Mouse (Mus musculus): ENCODE measurements around the gene Ftsj1.

The Ftsj1 gene

DNA sequence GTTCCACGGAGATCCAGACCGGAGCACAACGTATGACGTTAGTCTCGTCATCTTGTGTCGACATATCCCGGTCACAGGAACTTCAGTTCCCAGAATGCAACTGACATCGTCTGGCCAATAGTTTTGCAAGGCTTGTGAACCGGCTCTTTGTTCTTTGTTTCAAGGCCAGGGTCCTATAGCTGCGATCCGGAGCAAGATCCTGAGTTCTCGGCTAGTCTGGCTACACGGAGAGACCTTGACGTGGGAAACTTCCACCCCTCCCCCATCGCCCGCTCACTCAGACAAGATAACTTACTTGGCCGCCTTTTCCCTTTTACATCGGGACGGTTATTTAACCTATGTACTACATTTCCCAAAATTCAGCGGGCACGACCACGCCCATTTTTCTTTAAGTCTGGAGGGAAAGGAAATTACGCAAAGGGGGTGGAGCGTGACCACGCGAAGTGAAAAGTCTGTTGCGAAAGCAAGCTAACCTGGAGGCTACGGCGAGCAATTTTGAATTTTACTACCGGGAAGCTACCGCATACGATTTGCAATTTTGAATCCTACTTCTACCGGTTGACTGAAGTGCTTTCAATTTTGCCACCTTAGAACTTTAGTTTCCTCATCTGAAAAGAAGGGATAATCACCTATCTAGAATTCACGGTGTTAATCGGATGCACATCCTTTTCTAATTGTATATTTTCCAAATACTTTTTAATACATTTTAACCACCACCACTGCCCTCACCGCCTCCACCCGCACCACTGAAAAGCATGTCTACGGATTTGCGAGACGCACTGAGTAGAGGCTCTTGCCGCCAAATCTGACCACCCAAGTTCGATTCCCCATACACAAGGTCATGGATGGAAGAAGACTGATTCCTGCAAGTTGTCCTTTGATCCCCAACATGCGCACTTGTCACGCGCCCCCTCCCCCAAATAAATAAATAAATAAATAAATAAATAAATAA, at the start of gene Ftsj1:
TSS of gene Ftsj1 (minus strand) at position 73 of the 952 bp plus-strand sequence.
- DNase-seq (ENCODE audit: extremely low read depth, insufficient read length, low spot score) = peak; percentile 87

DNA sequence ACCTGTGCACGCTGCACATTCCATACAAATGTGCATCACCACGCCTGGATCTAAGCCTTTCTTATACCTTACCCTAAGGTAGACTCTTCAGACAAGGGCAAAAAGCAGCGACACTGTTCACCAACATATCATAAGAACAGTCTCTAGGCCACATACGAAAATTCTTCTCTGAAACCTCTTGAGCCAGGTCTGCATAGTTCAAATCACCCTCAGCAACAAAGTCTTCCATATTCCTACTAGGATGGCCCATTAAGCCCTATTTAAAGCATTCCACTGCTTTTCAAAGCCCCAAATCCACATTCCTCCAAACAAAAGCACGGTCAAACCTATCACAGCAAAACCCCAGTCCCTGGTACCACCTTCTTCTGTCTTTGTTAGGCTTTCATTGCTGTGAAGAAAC, 36.4 kb upstream of the Ftsj1 start:
- DNase-seq (ENCODE audit: extremely low read depth, insufficient read length, low spot score) = no peak

DNA sequence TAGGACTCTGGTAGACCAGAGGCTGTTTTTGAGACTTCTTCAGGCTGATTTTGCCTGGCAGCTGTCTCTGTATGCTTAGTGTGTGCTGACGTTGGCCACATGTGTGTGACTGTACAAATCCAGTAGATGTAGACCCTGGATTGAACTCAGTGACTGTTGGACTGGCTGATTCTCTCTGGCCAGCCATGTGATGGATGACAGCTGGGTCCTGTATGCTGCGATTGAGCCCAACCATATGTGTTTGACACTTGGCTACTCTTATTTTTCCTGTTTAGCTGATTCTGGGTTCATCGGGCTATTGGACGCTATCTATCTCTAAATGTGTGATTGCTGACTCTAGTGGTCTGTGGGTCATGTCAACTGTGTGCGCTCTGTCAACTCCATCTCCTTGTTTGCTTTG, 21.9 kb upstream of the Ftsj1 start:
- no peak for DNase-seq (ENCODE audit: extremely low read depth, insufficient read length, low spot score)

DNA sequence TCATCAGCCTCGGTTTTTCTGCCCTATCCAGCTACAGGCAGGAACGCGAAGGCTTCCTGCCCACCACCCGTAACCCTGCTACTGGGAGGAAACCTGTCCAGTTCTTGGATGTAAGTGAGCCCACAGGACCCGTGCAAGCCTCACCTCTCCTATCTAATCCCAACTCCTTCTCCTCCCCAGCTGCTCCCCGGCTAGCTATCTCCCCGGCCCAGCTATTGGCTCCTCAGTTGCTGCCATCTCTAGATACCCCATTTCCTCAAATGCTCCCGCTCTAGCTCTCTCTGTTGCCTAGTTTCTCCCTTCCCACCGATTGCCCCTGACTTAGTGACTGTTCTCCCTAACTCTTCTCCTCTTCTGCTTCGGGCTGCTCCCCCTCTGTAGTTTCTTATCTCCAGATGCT, 19.8 kb upstream of the Ftsj1 start:
- DNase-seq (ENCODE audit: extremely low read depth, insufficient read length, low spot score) = no peak

DNA sequence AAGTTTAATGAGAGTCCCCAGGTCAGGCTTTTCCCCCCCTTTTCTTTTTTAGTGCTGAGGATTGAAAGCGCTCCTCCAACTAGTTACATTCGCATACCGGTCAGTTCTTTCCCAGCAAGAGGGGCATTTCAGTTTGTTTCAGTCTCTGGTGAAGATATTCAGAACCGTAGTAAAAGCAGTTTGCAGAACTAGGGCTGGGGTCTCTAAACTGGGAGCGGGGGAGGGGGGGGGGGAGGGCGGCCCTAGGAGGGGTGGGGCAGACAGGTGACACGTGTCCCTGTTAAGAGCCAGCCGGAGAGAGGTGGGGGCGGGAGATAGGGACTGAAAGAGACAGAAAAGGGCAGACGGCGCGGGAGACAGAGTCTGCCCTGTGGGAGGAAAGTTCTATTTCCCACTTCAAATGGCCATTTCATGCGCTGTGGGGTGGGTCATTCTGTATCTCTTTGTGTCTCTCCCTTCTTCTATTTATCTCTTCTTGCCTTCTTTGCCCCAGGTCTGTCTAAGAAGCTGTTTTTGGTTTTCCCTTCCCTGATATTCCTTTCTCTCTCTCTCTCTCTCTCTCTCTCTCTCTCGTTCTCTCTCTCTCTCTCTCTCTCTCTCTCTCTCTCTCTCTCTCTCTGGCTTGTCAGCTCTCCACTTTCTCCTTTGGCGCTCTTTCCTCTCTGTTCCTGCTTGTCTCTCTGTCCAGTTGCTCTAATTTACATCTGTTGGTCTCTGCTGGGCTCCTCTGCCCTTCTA, 19.0 kb upstream of the Ftsj1 start, which contains the start of gene Slc38a5:
TSS of gene Slc38a5 (plus strand) at position 51 of the 738 bp plus-strand sequence.
- DNase-seq (ENCODE audit: extremely low read depth, insufficient read length, low spot score) = no peak

DNA sequence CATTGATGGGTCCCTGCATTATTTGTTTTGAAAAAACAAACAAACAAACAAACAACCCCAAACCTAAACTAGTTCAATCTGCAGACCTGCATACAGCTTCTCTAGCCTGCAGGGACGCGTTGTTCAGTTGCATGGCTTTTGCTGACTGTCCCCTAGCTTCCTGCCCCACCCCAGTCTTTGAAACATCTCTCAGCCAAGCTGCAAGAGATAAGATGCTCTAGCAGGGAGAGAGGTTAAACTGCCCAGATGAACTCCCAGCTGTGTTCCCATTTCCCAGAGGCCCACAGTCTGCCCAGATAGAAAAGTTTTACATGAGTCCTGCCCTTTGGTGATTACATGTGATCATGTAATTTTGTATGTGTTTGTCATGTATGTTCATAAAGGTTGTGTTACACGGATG, 12.0 kb upstream of the Ftsj1 start:
- no peak for DNase-seq (ENCODE audit: extremely low read depth, insufficient read length, low spot score)

DNA sequence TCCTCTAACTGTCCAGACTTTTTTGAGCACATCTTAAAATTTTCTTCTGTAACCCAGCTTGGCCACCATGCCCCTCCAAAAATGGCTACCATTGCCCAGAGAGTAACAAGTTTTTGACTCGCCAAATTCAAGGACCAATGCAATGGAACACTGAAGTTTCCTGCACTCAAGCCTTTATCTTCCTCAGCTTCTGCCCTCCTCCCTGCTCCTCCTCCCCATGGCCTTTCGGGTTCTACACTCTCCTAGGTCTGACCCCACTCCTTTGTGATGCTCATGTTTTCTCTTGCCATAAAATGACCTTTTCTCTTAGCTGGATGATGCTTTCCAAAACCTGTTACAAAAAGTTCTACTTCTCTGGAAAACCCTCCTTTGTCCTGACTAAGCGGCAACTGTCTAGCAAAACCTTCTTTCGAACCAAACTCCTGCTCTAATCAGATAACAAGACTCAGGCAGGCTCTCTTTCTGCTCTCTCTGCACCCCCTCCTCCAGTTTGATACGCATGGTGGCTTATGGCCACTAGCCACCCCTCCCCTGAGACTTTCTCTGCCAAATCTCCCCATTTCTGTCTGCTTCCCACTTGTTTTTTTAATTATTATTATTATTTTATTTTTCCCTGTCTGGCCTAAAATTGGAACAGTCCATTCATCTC, 11.1 kb upstream of the Ftsj1 start:
- no peak for DNase-seq (ENCODE audit: extremely low read depth, insufficient read length, low spot score)

DNA sequence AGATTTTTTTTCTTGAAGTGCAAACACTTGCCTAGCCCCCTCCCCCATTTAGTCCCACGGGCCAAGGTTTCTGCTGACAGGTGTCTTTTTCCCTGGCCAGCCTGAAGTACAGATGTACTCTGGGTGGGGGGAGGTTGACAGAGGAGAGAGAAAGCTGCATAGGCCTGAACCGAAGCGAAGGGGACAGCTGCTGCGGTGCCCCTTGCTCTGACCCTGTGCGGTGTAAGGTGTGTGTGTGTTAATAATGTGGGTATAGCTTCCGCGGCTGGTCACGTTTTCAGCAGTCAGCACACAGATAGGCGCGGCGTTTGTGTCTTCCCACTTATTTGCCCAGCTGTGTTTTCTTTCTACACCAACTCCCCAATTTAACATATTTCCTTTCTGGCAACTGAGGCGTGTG, 7.3 kb upstream of the Ftsj1 start:
- no peak for DNase-seq (ENCODE audit: extremely low read depth, insufficient read length, low spot score)

DNA sequence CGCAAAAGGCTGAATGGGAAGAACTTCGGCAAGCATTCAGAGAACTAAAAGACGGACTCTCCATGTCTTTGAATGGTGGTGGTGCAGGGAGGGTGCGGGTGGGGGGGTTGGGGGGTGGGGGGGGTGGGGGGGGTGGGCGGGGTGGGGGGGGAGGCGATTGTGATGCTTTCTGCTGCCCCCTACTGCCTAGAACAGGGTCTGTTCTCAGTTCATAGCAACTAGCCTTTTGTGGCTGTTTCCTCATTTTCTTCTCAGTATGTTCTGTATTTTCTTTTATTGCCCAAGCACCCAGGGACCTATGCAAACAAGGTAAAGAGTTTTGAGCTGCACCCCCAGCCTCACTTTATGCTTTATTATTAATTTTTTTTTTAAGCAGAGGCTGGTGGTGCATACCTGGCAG, 3.6 kb upstream of the Ftsj1 start:
- DNase-seq (ENCODE audit: extremely low read depth, insufficient read length, low spot score) = no peak

DNA sequence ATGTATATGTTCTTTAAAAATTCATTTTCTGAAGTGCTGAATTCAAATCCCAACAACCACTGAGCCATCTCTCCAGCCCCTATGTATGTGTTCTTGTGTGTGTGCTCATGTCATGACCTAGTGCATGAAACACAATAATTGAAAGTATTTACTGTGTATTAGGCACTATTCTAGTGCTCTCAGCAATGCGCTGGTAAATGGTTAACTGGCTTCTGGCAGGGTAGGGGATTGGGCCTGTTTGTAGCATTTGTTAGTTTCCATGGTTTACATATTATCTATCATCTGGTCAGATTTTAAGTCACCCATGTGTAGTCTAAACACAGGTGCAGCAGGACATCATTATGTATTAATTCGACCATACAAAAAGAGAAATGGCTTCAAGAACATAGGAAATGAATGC, 1.5 kb upstream of the Ftsj1 start:
- no peak for DNase-seq (ENCODE audit: extremely low read depth, insufficient read length, low spot score)

DNA sequence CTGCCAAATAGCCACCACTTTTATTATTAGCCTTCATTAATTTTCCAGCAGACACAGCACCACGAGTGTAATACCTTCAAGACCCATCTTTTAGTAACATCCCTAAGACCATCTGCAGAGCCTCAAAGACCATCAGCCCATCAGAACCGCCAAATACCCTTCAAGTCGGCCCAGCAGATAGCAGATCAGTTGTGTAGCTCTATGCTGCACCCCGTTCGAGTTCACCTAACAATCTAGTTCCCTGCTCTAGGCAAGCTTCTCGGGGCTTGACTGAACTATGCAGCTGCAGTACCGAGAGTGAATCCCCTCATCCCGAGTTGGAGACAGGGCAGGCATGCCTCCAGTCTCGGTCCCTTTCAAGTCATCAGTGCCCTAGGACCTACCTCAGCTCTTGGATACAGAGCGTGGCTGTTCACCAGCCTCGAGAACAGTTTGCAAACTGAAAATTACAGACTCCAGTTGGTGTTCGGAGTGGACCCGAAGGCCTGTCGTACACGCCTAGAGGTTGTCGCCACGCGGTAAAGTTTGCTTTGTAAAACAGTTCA, 345 bp downstream of the Ftsj1 start:
- no peak for DNase-seq (ENCODE audit: extremely low read depth, insufficient read length, low spot score)

DNA sequence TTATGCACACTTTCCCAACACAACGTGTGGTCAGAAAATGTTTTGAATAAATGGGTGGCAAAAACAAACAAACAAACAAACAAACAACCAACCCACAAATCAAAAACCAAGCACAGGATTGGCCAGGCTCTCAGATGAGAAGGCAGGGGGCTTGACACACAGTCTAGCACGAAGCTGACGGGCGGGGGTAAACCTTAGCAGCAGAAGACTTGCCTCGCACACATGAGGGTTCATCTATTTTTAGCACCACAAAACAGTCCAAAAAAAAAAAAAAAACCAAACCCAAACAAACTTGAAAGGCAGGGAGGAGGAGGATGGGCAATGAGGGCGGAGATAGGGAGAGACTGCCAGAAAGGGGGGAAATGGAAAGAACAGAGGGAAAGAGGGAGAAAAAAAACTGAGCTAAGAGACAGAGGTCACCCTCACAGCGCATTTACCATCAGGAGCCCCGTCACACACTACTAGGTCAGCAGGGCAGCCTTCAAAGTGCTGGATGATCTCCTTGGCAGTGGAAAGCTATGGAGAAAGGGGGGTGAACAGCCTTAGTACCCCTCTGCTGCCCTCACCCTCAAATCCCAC, 3.6 kb downstream of the Ftsj1 start:
- DNase-seq (ENCODE audit: extremely low read depth, insufficient read length, low spot score) = no peak

DNA sequence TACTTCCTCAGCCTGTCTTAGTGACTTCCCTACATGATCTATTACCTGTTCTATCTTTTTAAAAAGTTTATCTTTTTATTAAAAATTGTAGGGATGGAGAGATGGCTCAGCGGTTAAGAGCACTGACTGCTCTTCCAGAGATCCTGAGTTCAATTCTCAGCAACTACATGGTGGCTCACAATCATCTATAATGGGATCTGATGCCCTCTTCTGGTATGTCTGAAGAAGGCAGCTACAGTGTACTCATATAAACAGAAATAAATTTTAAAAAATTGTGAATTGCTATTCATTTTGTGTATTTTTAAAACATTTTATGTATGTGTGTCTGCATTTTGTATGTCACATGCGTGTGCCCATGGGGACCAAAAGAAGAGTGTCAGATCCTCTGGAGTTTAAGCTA, 4.5 kb downstream of the Ftsj1 start:
- DNase-seq (ENCODE audit: extremely low read depth, insufficient read length, low spot score) = no peak

DNA sequence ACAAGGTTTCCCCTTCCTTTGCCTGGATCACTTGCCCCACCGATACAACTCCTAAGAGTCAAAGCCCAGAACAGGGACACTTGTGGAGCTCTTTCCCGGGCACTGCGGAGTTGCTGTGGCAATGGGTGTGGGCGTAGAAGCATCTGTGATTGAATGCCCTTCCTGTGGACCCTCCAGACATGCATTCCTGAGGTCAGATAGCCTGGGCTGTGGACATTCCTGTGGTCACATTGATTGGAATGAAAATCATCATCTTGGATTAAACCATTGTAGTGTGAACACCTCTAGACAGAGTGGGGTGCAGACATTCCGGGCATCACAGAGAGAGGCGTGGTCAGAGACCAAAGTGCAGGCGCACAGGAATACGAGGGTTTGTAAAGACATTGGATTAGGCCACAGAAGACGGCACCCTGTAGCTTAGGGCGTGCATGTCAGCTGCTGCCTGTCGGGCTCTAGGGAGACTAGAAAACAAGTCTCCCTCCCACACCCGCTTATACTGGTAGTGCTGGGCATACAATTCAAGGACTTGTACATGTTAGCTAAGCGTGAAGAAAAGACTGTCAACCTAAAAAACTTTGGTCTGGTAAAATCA, 13.3 kb downstream of the Ftsj1 start:
- peak; percentile 75 for DNase-seq (ENCODE audit: extremely low read depth, insufficient read length, low spot score)

DNA sequence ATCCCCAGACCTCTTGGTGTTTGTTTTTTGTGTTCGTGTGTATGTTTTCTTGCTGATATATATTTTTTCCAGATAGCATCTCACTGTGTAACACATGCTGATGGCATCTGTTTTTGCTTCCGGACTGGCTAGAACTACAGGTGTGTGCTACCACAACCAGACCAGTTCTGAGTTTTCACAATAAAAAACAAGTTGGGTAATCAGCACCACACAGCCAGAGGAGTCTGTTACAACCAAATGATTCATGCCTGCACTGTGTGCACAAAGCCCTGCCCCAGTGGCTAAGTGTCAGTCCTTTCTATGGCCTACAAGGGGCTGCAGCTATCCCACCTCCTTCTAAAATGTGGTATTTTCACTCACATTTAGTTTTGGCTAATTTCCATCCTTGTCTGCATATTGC, 15.5 kb downstream of the Ftsj1 start:
- DNase-seq (ENCODE audit: extremely low read depth, insufficient read length, low spot score) = peak; percentile 28

DNA sequence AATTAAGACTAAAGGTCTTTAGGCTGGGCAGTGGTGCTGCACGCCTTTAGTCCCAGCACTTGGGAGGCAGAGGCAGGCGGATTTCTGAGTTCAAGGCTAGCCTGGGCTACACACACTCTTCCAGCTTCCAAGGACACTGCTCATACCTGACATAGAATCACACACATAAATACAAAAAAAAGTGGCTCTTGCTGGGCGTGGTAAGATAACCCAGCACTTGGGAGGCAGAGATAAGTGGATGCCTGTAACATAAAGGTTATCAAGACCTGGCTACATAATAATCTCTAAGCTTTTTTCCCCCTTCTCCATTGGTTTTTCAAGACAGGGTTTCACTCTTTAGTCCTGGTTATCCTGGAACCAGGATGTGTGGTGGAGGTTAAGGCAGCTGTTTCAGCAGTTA, 18.6 kb downstream of the Ftsj1 start:
- DNase-seq (ENCODE audit: extremely low read depth, insufficient read length, low spot score) = no peak

DNA sequence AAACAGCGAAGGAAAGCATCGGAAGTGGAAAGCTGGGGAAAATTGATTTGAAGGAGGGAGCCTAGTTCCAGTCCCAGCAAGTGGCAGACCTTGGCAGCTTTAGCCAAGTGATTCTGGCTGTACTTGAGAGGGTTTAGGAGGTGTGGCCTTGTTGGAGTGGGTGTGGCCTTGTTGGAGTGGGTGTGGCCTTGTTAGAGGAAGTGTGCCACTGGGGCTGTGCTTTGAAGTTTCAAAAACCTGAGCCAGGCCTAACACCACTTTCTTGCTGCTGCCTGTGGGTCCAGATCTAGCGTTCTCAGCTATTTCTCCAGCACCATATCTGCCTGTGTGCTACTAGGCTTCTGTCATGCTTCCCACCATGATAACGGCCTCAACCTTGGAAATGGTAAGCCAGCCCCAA, 21.9 kb downstream of the Ftsj1 start:
- peak; percentile 63 for DNase-seq (ENCODE audit: extremely low read depth, insufficient read length, low spot score)

DNA sequence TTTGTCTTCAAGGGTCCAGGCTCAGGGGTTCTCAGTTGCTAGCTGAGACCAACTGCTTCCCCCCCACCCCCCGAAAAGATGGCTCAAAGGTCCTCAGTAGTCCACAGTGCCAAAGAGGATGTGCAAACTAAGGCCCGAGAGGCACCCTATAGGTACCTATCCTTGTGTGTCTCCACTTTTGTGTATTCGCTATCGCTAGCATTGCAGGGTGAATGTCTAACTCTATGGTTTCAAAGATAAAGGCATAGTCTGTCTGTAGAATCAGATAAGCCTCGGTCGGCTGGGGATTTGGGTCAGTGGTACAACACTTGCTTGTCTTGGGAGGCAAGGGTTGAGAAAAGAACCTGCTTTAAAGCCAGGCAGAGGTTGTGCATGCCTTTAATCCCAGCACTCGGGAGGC, 28.7 kb downstream of the Ftsj1 start:
- DNase-seq (ENCODE audit: extremely low read depth, insufficient read length, low spot score) = no peak

DNA sequence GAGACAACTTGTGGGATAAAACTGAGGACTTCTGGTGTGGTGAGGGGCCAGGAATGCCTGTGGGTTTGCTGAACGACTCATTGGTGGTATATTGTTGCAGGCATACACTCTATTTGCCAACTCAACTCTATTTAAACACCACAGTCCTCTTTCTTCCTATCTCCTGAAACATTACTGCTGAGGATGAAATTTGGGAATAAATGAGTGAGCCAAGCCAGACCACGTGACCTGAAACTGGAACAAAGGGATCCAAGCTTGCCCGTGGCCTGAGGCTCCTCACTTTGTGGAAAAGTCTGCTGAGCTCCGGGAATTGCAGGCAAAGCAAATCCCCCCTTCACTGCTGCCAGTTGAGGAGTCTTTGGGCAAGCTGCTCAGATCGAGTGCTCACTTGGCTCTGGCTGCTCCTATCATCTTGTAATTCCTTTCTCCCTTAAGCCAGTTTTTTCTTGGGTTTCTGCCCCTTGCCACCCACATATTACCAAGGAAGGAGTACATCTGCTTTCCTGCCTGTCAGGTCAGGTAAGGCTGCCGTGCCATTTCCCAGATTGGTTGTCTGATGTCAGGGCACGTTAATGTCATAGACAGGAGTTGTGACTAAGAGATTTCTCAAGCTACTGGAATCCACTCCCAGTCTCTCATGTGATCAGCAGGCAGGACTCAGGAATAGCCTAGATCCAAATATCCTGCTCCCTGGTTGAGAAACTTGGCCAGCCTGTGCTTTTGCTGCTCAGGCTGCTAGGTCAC, 29.4 kb downstream of the Ftsj1 start:
- peak; percentile 54 for DNase-seq (ENCODE audit: extremely low read depth, insufficient read length, low spot score)

DNA sequence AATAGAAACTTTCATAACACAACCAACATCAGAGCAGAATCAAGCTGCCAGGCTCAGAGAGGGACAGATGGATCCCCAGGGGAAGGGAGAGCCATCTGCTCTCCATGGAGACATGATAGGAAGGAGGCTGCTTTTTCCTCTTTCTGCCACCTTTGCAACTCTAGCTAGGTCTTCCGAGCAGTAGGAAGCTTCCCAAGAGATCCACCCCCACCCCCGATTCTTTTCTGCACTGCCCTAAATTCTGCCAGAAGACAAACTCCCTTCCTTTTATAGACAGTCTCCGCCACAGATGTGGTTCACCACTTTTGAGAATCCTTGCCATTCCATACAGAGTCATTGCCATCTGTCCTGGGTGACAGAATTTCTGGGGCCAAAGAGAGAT, 29.9 kb downstream of the Ftsj1 start:
- DNase-seq (ENCODE audit: extremely low read depth, insufficient read length, low spot score) = no peak
